Mouse (Mus musculus): ENCODE results near the gene Efna2. TPM values are rescaled to one million over a fixed set of nuclear protein-coding genes. Genes with fewer than 3 reads are reported as not detected.

Gene Efna2
- total and polyA plus RNA-seq, 3 experiments: 1.8 to 10.2 (median 5.2) TPM

GRCm38 (mm10) chr10:80141786-80142529 is 37.3 kb upstream of the Efna2 start:
- peak; percentile 96 for DNase-seq

- no peak for DNase-seq
Observed at GRCm38 (mm10) chr10:80142530-80142925, 36.8 kb upstream of the Efna2 start.

DNA sequence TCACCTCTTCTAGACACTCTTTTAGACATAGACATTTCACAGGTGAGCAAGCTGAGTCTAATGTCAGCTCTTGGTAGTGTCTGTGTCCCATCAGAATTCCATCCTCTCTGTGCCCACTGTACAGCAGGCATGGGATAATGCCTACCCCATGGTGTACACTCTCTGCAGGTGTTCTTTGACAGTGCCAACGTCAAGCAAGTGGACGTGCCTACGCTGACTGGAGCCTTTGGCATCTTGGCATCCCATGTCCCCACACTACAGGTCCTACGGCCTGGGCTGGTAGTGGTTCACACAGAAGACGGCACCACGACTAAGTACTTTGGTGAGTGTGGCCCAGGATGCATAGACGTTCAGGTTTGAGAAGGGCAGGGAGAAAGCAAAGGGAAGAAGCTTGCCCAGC is 35.6 kb upstream of the Efna2 start:
- DNase-seq: no peak

GRCm38 (mm10) chr10:80144159-80144558 is 35.1 kb upstream of the Efna2 start:
- DNase-seq: no peak

DNA sequence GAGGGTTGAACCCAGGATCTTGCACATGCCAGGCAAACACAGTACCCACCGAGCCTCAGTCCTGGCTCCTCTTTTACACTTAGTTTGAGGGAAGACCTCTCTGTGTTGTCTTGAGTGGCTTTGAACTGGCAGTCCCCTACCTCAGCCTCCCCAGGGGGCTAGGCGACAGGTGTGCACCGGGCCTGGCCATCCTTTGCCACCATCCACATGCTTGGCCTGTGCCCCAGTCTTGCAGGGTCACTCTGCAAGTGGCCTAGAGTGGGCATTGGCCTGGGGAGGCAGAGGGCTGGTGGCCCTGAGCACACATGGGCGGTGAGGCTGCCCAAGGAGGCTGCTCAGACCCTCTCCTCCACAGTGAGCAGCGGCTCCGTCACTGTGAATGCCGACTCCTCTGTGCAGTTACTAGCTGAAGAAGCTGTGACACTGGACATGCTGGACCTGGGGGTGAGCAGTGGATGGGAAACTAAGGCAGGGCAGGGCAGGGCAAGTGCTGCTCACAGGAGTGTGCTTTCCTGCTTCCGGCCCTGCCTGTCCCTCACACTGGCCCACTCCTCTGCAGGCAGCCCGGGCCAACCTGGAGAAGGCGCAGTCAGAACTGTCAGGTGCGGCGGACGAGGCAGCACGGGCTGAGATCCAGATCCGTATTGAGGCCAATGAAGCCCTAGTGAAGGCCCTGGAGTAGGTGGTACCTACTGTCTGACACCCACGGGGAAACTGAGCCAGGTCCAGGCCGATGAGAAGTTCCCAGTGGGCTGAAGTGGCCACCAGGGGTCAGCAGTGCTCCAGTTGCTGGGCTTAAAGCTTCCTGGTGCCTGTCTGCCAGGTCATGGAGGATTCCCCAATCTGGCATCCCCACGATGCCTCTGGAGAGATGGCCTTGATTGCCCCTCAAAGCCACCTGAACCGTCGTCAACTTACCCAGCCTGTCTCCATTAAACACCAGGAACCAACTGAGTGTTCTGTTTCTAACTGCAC is 34.1 kb upstream of the Efna2 start:
- DNase-seq: peak; percentile 78

DNA sequence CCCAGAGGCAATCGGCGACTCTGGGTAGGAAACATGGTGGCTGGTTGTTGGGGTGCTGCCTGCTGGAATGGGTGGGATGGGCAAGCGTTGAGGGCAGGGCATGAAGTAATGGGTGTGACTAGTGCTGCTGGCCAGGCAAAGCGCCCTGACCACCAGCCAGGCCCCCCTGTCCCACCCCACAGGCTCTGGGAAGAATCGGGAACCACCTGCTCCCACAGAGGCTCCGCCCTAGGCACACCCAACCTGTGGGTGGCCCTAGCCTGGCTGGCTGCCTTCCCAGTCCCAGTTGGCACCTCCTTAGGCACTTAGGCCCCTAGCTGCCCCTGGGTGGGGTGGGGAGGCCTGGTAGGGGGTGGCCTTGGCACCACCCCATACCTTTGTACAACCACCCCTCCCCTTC is 33.4 kb upstream of the Efna2 start:
- DNase-seq: peak; percentile 63

DNA sequence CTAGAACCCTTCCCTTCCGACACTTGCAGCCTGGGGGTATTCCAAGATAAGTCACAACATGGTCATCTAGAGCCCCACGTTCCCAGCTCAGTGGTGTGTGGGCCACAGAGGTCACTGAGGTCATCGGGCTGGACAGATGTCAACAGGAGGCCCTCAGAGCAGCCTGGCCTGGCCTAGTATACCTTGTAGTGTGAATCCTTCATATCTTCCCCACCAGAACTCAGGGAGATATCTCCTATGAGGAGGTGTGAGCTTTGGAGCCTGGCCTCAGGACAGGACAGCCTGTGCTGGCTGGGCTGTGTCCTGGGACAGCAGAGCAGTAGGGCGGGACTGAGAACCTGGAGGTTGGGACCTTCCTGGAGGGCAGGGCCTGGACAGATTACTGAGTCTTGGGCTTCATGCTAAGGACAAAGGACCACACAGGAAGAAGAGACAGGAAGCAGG is 32.7 kb upstream of the Efna2 start:
- peak; percentile 39 for DNase-seq

- DNase-seq: peak; percentile 59
Observed at GRCm38 (mm10) chr10:80147146-80147718, 32.0 kb upstream of the Efna2 start.

DNA sequence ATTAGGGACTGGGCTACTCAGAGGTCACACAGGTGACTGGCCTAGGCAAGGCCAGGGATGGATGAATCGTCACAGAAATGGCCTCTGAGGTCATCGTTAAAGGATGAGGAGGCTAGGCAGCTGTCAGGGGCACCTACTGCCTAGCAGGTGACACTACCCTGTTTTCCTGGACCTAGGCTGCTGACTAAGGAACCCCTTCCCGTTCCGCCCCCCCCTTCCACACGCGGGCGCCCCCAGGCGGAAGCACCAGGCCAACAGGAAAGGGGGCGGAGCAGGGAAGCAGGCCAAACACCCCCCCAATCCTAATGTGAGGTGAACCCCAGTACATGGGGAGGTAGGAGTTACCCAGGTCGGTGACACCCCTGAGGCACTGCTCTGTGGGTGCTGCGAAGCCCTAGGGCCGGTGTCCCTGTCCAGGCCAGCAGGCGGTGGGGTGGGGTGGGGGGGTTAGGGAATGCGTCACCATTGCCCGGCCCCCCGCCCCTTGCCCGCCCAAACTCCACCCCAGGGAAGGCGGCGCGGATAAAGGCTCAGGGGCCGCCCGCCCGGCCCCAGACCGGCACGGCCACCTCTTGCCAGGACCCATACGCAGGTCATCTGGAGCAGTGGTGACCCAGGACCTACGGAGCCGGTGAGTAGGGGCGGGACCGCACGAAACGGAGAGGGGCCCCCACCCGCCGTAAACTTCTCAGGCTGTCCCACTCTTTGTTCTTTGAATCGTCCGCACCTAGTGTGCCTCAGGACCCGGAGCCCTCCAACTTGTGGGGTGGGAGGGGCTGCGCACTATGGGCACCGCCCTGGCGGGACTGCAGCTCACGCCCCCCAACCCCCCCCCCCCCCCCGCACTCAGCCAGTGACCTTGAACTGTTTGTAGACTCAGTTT is 31.3 kb upstream of the Efna2 start, which contains the start of gene Midn:
Gene Midn (plus strand): TSS at position 554 of the 883 bp plus-strand sequence.
- DNase-seq: peak; percentile 94

DNA sequence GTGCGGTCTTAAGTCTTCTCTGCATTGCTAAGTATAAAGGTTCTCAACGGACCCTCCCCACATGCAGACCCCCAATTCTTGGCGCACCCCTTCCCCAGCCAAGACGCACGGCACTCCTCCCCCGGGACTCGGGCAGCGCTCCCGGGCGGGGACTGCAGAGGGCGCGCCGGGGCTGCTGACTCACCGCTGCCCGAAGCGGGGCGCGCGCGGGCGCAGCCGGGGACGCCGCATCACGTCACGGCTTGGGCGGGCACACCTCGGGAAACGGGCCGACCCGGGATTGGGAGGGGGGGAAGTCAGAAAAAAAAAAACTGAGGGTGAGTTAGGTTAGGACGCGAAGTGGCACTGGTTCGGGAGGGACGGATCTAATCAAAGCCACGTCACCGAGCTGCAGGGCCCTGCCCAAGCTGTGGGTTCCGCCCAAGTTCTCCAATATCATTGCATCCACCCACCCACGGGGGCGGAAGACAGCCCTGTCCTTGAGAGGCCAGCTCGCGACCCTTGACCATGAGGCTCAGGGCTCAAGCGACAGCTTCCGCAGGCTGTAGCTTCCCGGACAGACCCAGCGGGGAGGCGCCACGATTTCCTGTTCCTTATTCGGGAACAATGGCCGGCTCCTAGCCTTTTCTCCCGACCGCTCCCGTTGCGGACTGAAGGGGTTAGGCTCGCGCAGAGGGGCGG is 30.5 kb upstream of the Efna2 start:
- peak; percentile 97 for DNase-seq

DNA sequence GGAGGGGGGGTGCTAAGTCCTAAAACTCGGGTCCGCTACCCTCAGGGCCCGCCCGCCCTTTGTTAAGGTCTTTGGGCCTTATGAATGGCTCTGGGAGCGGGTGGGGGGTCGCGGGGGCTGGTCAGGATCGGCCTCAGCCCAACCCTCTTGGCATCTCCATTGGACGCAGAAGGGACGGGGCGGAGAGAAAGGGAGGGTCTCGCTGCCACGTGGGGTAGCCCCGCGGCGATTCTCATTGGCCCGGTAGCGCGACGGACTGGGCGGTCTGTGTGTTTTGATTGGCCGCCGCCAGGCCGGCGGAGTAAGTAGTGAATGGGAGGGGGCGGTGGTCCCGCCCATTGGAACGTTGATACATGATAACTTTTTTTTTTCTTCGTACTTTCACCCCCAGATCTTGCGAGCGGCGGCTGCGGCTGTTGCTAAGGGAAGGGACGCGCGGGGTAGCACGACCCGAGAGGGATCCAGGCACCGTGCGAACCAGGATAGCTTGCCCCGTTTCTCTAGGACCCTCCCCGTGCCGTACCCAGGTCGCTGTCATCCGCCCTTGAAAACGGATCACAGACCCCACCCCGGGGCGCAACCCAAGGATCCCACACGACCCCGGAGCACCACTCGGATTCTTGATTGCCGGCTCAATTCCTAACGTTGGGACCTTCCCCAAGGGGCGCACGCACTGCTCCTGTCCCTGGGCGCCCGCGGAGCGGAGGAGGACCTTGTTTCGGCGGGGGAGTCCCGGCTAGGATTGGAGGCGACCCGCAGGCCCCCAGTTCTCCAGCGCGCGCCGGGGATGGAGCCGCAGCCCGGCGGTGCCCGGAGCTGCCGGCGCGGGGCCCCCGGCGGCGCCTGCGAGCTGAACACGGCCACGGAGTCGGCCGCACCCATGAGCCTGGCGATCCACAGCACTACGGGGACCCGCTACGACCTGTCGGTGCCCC is 29.7 kb upstream of the Efna2 start:
- DNase-seq: peak; percentile 99

DNA sequence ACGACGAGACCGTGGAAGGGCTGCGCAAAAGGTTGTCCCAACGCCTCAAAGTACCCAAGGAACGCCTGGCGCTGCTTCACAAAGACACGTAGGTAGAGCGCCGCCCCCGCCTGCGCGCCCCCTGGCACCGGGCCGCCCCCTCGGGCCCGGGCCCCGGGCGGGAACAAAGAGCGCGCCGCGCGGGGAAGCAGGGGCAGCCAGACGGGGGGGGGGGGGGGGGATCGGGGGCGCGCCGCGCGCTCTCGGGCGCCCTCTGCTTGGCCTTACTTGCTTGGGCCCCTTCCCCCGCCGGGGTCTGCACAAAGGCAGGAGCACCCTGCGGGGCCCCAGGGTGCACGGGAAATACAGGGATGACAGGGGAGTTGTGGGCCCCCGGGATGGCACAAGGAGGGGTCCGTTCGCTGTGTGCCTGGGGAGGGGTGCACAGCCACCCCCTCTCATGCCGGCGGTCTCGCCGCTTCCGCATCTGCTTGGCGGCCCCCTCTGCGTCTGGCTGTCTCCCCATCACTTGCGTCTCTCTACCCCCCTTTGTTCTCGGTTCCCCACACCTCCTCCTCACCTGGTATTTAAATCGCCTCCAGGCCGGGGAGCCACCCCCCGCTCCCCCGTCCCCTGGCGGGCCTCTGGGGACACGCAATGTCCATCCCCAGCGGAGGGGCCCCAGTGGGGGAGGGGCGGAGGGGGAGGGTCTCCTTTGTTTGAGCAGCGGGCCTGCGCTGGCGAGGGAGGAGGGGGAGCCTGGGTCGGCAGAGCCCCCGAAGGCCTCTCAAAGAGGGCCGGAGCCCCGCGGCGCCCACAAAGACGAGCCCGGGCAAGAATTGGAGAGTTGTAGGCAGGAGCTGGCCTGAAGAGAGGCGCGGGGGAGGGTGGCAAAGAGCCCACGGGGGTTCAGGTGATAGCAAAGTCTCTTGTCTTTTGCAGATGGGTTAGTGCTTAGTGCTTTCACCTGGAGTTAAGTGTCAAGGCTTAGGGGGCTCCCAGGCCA is 28.8 kb upstream of the Efna2 start:
- DNase-seq: peak; percentile 68

GRCm38 (mm10) chr10:80151211-80152034 is 27.9 kb upstream of the Efna2 start:
- peak; percentile 84 for DNase-seq

DNA sequence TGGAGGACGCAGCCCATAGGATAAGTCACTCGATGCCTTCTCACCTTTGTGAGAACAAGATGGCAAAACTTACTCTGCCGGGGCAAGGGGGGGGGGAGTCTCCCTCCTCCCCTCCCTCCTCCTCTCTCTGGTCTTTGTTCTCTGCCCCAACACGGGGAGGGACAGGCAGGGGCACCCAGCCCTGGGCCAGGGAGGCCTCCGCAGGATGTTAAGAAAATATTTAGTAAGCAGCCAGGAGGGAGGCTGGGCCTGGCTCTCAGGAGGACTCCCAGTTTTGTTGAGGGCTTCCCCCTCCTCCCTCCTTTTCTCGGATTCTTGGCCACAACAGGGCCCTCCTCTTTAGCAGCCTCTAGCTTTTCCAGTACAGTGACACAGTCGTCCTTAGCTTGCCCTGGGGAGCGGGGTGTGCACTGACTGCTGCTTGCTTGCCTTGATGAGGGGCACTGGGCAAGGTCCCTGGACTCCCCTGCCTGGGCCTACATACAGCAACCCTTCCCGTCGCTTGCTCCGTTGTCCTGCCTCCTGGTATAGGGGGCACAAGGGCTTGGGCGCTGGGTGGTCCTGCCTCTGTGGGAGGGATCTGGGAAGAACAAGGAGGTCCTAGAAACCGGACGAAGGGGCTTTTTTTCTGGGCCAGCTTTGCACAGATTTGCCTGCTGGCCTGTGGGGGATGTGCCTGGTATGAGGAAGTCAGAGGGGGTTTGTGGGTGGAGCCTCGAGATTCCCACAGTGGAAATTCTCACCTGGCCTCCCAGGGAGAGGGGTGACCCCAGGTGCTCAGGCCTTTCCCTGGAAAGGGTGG is 27.0 kb upstream of the Efna2 start:
- DNase-seq: peak; percentile 73

DNA sequence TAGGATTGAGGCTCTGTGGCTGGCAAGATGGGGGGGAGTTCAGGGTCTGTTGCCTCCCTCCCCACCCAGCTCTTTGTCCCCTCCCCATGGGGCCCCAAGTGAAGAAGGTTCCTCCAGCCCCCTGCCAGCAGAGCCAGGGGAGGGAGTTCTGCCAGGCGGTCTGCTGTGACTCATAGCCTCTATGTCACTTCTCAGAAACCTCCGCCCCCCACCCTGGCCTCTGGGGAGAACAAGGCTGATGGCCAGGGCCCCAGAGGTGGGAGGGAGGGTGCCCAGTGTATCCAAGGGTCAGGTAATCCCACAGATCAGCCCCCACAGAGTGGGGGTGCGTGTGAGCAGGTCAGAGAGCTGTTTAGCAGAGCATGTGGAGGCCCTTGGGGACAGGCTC is 26.4 kb upstream of the Efna2 start:
- peak; percentile 91 for DNase-seq

GRCm38 (mm10) chr10:80153713-80154112 is 25.6 kb upstream of the Efna2 start:
- no peak for DNase-seq

- DNase-seq: no peak
Observed at GRCm38 (mm10) chr10:80154384-80154783, 24.9 kb upstream of the Efna2 start.
